In genomic region chr16:89973814-89974712, GRCm38 (mm10) we compare ENCODE assay signal across 21 mouse cellular contexts.
DNase-seq lines count a peak whose midpoint lies in the region; ATAC-seq and TF ChIP-seq lines count a peak whose summit lies in the region.
"Had no signal": no experiment of that assay in that cellular context is flagged by ENCODE, and none has a peak within 500 bp of the region (broad histone marks: within the 10 kb centered on the region; RNA-seq: fewer than 3 reads in every experiment).

No protein-coding gene starts in this region.

- no peak for DNase-seq in kidney, adult 11 months
- peak; percentile 38 for DNase-seq in brain, adult 2 months (ENCODE audit: low read depth, low spot score)
- DNase-seq in embryo, embryonic 11 days, result no peak
- DNase-seq: cerebellum, adult 9-10 months; forebrain, postnatal 0 days; gastrocnemius, adult 2 months; heart, postnatal 14 days; kidney, postnatal 36 days; thymus, adult 2 months had no signal

- H3K27me3 ChIP-seq in kidney, embryonic 16.5 days (ENCODE audit: insufficient read depth, low read length), result no peaks in the 10 kb centered on the region
- H3K27me3 ChIP-seq in C2C12 (ENCODE audit: control insufficient read depth, insufficient read depth, insufficient read length), result no peaks in the 10 kb centered on the region
- H3K27me3 ChIP-seq in stomach, embryonic 15.5 days (replicated peaks), result no peaks in the 10 kb centered on the region
- H3K27me3 ChIP-seq: embryonic facial prominence, embryonic 13.5 days; heart, embryonic 12.5 days; hindbrain, embryonic 13.5 days; neural tube, embryonic 12.5 days had no signal

- H3K27ac ChIP-seq in kidney, embryonic 16.5 days (ENCODE audit: low read length), result no peak overlapping the region
- peak overlapping the region; percentile 40; the same call in 1 of the 2 replicates for H3K27ac ChIP-seq in stomach, embryonic 15.5 days
- H3K27ac ChIP-seq: embryonic facial prominence, embryonic 13.5 days; forebrain, embryonic 10.5 days; gastrocnemius, adult 2 months; hindbrain, embryonic 13.5 days; liver, embryonic 14.5 days; macrophage; midbrain, embryonic 10.5 days; neural tube, embryonic 12.5 days had no signal

- H3K79me2 ChIP-seq in C2C12 (ENCODE audit: control insufficient read depth, insufficient read depth), result no peaks in the 10 kb centered on the region

- no peaks in the 10 kb centered on the region for H3K4me1 ChIP-seq in kidney, embryonic 16.5 days (ENCODE audit: insufficient read depth, low read length)
- no peaks in the 10 kb centered on the region for H3K4me1 ChIP-seq in stomach, embryonic 15.5 days
- H3K4me1 ChIP-seq: forebrain, embryonic 10.5 days; hindbrain, embryonic 13.5 days; midbrain, embryonic 10.5 days; neural tube, embryonic 12.5 days had no signal

- TF ChIP-seq CTCF in C2C12 (IDR thresholded peaks at IDR 0.05; ENCODE audit: control insufficient read depth, insufficient read depth, insufficient read length), result no peak

- H3K79me3 ChIP-seq in C2C12 (ENCODE audit: low read depth), result no peaks in the 10 kb centered on the region

- H3K4me3 ChIP-seq in kidney, embryonic 16.5 days (ENCODE audit: low read length), result no peak overlapping the region
- H3K4me3 ChIP-seq in C2C12 (ENCODE audit: insufficient read depth, poor library complexity, severe bottlenecking), result no peak overlapping the region
- H3K4me3 ChIP-seq in stomach, embryonic 15.5 days (replicated peaks), result no peak overlapping the region
- H3K4me3 ChIP-seq: embryonic facial prominence, embryonic 13.5 days; forebrain, embryonic 10.5 days; gastrocnemius, adult 2 months; heart, embryonic 12.5 days; hindbrain, embryonic 13.5 days; midbrain, embryonic 10.5 days; neural tube, embryonic 12.5 days had no signal

- no peak overlapping the region for H3K9ac ChIP-seq in kidney, embryonic 16.5 days (replicated peaks; ENCODE audit: low read length)
- no peak overlapping the region for H3K9ac ChIP-seq in stomach, embryonic 15.5 days
- H3K9ac ChIP-seq: embryonic facial prominence, embryonic 13.5 days; forebrain, postnatal 0 days; heart, embryonic 12.5 days; hindbrain, embryonic 13.5 days; liver, embryonic 14.5 days; neural tube, embryonic 12.5 days had no signal

- no peak overlapping the region for H3K4me2 ChIP-seq in kidney, embryonic 16.5 days (replicated peaks; ENCODE audit: low read depth, low read length)
- no peak overlapping the region for H3K4me2 ChIP-seq in stomach, embryonic 15.5 days
- H3K4me2 ChIP-seq: embryonic facial prominence, embryonic 13.5 days; heart, embryonic 12.5 days; hindbrain, embryonic 13.5 days; neural tube, embryonic 12.5 days had no signal

- WGBS in kidney, embryonic 16.5 days, result 48% methylated on average over 16 of the region's 16 CpGs
- 68% methylated on average over 16 of the region's 16 CpGs for WGBS in stomach, embryonic 15.5 days

- H3K36me3 ChIP-seq in kidney, embryonic 16.5 days (ENCODE audit: insufficient read depth, low read length), result no peaks in the 10 kb centered on the region
- H3K36me3 ChIP-seq in C2C12 (ENCODE audit: control insufficient read depth, insufficient read depth), result no peaks in the 10 kb centered on the region
- no peaks in the 10 kb centered on the region for H3K36me3 ChIP-seq in stomach, embryonic 15.5 days
- H3K36me3 ChIP-seq: embryonic facial prominence, embryonic 13.5 days; forebrain, embryonic 10.5 days; heart, embryonic 12.5 days; hindbrain, embryonic 13.5 days; midbrain, embryonic 10.5 days; neural tube, embryonic 12.5 days had no signal

- ATAC-seq in kidney, embryonic 16.5 days (ENCODE audit: low FRiP score, low TSS enrichment), result peak; percentile 43; the same call in 1 of the 2 replicates
- ATAC-seq in stomach, embryonic 15.5 days (ENCODE audit: insufficient read depth, low FRiP score, low read depth), result peak; percentile 16; the same call in 1 of the 2 replicates
- no peak for ATAC-seq in erythroid progenitor cell, adult 5-6 weeks (replicated peaks; ENCODE audit: low FRiP score, poor library complexity, severe bottlenecking)
- ATAC-seq: forebrain, postnatal 0 days had no signal

- no peak overlapping the region for H3ac ChIP-seq in C2C12 (ENCODE audit: control insufficient read depth, insufficient read length, low read depth)

- no peaks in the 10 kb centered on the region for H3K9me3 ChIP-seq in kidney, embryonic 16.5 days (ENCODE audit: low read length)
- no peaks in the 10 kb centered on the region for H3K9me3 ChIP-seq in stomach, embryonic 15.5 days
- H3K9me3 ChIP-seq: embryonic facial prominence, embryonic 13.5 days; forebrain, embryonic 10.5 days; heart, embryonic 12.5 days; hindbrain, embryonic 13.5 days; midbrain, embryonic 10.5 days; neural tube, embryonic 12.5 days had no signal

TF ChIP-seq in C2C12, 6 proteins besides CTCF, POLR2A, EP300 and RAD21:
- TF ChIP-seq CEBPB (IDR thresholded peaks at IDR 0.05; ENCODE audit: low read depth), result no peak
- peak; percentile 79 for TF ChIP-seq MYOD1 (IDR thresholded peaks at IDR 0.05; ENCODE audit: control insufficient read depth, insufficient read length, low read depth)
